Mouse (Mus musculus) left cerebral cortex, postnatal 4 days (tissue): ENCODE measurements around the gene Phlpp2. TPM values are rescaled to one million over a fixed set of nuclear protein-coding genes. Genes with fewer than 3 reads are reported as not detected.

Source experiments
- DNase-seq: peaks from one replicate; pipeline ENCODE4 v3.0.0-alpha.2; 2022
- intact Hi-C: fragments of 180-260 bp; cut with DNase I; formaldehyde crosslinking; loops from one replicate; pipeline ENCODE4 v1.15.1; 2025
- total RNA-seq, 2 experiments: library from RNA; stranded (reverse); gene quantifications; 2 replicates each; pipeline ENCODE4 v1.2.3; 2021

Gene Phlpp2
- total RNA-seq, 2 experiments from 2014 or later: 28.2 to 31.7 TPM

DNA sequence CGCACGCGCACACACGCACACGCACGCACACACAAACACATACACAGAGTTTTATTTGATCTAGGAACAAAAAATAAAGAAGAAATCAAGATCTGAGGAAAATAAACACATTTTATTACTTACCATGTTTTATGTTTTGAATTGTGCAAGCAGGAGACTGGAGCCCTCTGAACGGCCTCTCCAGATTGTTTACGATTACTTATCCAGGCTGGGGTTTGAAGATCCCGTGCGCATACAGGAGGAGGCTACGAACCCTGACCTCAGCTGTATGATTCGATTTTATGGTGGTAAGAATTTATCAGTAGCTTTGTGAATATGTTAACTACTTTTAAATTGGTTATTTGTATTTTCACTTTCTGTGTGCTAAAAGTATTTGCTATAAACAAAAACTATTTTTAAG is 27.0 kb downstream of the Phlpp2 start:
- DNase-seq: no peak
- intact Hi-C loops: no loop called here

DNA sequence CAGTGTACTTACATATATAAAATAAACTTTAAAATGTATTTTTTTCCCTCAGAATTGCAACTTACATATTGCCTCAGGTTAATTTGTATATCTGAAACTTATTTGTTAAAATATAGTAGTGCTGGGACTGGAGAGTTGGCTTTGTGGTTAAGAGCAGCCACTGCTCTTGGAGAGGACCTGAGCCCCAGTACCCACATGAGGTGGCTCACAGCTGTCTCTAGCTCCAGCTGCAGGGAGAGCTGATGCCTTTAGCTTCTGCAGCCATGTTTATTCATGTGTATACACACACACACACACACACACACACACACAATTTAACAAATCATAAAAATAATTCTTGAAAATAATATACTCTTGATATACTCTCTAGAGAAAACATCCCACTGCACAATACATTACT is 34.0 kb downstream of the Phlpp2 start:
- intact Hi-C loops: no loop called here
- DNase-seq: no peak

DNA sequence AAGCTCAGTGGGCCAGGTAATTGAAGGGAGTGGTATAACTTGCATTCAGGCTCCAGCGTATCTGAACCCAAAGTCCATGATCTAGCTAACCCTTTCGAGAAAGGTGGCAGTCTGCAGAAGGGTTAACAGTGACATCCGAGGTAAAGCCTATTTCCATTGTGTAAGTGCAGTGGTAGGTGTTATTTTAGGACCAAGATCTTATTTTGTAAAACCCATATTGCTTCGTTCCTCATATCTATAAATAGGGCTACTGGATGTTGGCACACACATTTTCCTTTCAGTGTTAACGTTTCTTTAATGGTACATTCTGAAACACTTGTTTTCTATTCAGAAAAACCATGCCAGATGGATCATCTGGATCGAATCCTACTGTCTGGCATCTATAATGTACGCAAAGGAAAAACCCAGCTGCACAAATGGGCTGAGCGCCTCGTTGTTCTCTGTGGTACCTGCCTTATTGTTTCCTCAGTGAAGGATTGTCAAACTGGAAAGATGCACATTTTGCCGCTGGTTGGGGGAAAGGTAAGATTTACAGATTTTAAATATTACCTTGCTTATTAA is 35.6 kb downstream of the Phlpp2 start:
- intact Hi-C loops: no loop called here

DNA sequence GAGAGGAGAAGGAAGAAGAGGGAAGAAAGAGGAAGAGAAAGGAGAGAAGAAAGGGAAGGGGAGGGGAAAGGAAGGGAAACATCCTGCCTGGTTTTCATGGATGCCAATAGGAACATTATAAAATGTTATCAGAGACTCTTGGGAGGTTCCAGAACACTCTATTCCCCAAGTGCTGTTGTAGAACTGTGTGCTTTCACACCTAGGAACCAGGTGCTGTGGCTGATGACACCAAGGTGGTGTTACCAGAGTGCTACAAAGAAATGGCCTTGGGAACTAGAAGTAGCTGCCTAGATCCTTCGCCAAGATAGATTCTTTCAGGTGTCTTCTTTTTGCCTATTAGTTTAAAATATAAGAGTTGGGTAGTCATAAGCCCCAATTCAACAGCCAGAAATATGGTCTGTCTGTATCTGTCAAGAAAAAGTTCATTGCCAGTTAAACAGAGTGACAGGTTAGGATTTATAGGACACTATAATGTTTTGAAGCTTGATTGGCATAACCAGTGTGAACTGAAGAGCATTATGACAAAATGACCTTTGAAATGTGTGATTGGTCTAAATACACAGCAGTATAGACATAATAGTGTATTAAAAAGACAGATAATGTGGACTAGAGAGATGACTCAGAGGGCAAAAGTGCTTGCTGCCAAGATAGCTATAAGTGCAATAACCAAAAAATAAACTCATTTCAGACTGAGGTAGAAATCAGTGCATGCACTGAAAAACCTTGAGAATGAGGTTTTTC is 36.8 kb downstream of the Phlpp2 start:
- intact Hi-C loops: no loop called here
- DNase-seq: no peak

More for the DNA sequence above, 35.6 kb downstream of the Phlpp2 start:
- no peak for DNase-seq

DNA sequence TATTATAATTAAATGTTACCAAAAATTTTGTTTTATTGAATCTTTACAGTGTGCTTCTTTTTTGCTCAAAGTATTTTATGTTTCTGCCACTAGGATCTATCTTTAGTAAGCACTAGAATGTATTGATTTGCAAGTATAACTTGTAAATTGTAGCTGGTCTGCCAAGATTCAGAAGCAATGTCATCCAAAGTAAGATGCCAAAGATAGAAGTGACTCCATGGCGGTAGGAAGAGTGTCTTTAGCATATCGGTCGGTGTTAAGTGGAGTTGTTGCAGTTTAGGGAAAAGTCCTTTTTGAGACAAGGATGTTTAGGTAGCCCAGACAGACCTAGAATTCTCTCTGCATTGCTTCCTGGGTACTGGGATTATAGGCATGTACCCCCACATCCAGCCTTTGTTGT is 38.6 kb downstream of the Phlpp2 start:
- intact Hi-C loops: no loop called here
- no peak for DNase-seq

DNA sequence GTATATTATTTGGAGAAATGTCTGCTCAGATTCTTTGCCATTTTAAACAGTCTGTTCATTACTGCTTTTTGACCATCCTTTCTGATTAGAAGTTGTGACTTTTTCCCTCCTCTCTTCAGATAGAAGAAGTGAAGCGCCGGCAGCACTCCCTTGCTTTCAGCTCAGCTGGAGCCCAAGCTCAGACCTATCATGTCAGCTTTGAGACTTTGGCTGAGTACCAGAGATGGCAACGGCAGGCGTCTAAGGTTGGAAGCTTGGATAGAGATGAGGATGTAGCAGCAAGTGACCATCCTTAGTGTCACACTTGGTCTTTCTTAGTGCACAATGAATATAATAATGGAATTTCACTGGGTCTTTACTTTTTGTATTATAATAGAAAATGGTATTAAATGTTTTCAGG is 39.0 kb downstream of the Phlpp2 start:
- intact Hi-C loops: no loop called here
- no peak for DNase-seq

DNA sequence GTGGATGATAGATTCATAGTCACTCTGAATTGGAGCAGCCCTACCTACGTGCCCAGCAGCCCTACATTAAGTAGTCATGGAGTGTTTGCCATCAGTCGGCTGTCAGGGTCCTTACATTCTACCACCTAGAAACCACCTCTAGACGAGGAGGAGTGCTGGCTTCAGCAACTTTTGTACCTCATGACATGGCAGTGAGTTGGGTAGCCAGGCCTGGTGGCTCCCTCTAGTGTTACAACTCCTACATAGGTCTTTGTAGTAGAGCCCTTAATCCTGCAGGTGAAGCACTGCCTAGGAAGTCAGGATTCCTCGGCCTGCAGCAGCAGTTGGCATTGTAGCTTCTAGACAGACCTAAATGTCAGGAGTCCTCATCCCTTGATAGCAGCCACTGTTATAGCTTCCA is 48.9 kb downstream of the Phlpp2 start:
- intact Hi-C loops: no loop called here
- DNase-seq: peak; percentile 29

DNA sequence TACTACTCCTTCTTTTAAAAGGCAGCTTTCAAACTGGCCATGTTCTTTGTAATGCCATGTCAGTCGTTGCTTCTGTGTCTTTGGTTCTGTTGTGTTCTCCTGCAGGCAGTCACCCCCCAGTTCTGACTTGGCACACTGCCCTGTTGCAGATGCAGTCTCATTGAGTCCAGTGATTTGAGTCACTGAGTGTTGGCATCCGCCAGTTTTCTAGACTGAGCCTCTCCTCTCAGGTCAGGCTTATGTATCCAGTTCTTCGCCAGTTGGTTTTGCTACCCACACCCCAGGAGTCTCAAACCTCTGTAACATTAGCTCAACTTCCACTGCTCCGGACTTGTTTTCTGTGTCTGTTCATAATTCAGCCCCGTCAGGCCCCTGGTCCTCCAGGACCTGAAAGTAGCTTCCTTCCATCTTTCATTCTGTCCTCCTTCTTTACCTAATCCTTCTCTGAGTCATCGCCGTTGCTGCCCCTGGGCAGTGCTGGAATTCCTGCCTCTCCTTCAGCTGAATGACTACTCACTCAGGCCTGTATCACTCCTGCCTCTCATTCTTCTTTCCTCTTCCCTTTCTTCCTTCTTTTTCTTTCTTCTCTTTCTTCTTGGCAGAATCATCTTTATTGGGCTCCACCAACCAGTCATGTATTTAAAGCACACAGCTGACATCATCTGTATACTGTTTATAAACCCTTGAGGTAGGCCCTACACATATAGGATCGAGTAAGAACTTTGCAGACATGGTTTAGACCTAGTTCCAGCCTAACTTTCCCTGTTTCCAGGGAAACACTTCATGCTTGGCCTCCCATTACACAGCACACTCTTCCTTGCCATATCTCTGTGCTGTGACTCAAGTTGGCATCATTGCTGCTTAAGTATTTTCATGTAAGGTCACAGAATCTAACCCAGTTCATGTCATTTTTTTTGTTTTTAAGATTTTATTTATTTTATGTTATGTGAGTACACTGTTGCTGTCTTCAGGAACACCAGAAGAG is 52.4 kb downstream of the Phlpp2 start:
- intact Hi-C loops: loop anchor here (5.0 kb wide), 1 partner anchor 68 kb away; no protein-coding TSS in a partner anchor
- peak; percentile 67 for DNase-seq

DNA sequence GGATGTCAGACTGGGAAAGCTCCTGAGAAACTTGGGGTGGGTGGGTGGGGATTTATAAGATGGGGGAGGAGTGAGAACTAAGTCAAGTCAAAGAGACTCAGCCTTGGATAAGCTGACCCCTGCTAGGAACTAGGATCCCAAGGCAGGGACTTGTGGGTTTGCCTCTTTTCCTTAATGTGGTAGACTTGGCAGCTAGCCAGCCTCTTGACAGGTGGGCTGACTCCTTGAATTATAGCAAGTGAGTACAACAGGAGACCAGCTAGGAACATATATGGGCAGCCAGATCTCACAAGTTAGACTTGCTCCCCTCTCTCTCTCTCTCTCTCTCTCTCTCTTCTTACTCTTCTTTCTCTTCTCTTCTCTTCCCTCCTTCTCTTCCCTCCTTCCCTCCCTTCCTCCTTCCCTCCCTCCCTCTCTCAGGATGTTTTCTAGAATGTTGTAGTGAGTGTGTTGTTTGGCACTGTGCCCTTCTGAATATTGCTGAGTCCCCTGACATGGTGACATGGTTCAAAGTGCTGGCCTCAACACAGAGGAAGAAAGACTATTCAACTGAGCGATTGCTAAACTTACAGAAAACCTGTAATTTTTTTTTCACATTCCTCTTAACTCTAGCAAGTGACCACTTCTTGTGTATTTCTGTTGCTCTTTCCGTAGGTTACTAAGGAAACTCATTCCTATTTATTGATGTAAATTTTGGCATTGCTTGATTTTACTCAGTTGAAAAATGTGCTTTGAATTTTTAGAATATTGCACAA is 73.4 kb downstream of the Phlpp2 start:
- peak; percentile 54 for DNase-seq
- intact Hi-C loops: no loop called here

DNA sequence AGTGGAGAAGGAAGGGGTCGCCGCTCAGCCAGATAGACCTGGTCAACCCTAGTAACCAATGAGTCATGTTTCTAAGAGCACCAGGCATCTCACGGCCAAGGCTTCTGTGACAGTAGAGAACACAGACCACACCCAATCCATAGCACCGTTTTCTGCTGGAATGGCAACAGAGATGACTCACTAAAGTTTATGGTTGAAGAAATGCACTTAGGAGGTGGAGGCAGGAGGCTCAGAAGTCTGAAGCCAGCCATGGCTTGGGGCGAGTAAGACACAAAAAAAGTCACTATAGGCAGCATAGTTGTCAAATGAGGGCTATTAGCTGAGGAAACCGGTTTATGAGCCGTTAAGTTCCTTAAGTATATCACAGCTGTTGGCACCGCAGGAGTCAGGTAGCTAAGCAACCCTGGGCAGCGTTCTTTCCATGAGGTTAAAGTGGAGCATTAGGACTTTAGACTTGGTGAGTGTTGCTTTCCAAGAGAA is 76.9 kb downstream of the Phlpp2 start:
- no peak for DNase-seq
- intact Hi-C loops: no loop called here

DNA sequence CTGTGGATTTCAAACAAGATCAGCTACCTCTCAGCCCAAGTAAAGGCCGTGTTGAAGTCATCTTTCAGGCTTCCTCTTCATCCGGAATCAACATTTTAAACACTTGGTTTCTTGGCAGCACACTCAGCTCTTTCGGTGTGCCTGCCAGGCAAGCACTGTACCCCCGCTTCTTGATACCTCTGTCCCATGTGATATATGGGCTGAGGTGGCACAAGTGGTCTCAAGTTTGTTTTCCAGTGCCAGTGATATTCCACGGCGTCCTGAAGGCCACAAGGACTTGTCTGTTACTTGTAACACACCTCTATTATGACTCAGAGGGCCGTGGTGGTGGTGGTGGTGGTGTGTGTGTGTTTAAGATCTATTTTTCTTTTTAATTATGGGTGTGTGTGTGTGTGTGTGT is 77.4 kb downstream of the Phlpp2 start:
- no peak for DNase-seq
- intact Hi-C loops: no loop called here

DNA sequence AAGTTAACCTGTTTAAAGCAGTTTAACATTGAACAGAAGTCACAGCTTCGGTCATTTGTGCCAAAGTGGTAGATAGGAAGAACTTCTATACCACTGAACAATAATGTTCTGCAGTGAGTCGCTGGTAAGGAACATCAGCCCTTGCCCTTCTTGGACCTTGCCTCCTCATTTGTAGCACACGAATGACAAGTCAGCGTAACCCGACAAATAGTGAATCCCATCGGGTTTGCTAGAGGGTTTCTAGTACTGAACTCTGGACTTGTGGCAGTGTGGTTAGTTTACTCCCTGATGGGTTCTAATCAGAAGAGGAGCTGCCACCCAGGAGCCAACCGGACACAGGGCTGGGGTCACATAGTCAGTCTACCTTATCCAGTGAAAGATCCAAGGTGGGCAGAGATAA is 77.9 kb downstream of the Phlpp2 start:
- intact Hi-C loops: no loop called here
- no peak for DNase-seq

DNA sequence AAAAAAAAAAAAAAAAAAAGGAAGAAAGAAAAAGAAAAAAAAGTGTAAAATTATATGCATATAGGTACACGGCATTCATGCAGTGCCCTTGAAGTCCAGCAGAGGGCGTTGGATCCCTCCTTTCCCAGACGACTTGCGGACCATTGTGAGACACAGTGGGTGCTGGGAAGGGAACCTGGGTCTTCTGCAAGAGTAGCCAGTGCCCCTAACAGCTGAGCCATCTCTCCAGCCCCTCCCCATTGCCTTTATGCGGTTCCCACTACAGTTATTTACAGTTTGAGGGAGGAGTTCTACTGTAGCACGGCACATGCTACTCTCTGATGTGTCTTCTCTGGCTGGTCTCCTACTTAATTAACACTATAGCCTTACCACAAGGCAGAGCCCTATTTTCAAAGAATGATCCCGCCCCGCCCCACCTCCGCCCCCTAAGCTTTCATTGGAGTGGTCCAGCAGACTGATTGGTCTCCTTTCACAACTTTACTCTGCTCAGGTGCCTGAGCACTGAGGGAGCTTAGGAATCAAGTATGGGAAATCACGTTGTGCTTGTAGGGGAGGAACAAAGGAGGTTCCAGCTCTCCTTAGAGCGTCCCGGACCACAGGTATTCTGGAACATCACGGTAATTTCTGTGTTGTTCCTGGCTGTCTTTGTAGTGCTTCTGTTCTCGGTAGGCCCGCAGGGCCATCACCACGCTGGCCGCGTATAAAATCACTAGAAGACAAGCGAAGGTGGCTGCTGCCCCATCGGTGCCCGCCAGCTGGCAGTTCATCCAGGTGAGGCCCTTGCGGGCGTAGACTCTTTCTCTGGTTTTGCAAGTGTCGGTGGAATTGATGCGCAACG is 79.3 kb downstream of the Phlpp2 start:
- peak; percentile 53 for DNase-seq
- intact Hi-C loops: no loop called here

DNA sequence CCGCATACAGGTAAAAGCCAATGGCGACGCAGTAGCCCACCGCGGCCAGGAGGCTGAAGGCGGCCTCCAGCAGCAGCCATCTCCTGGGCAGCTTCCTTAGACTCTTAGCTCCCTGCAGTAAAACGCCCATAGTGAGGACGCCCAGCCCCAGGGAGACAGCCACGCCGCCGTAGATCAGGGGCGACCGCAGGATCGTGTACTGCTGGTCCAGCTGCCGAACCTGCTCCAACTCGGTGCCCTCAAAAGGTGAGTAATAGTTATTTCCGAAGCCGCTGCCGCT is 79.9 kb downstream of the Phlpp2 start:
- DNase-seq: no peak
- intact Hi-C loops: no loop called here

DNA sequence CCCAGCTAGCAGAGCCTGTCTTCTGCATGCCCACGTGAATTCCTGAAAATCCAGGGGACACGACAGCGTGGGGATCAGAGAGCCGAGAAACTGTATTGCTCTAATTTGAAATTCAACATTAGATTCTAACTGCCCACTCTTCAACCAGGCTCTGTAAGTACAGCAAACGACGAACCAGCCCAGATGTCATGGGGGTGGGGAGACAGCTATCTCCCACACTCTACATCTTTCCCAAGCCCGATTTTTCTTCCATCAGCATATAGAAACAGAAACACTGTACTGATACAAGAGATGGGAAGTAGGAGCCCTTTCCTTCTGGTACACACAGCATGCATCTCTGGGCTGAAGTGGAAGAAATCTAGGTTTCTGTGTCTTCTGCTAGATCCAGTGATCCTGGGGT is 83.8 kb downstream of the Phlpp2 start:
- intact Hi-C loops: no loop called here
- no peak for DNase-seq

DNA sequence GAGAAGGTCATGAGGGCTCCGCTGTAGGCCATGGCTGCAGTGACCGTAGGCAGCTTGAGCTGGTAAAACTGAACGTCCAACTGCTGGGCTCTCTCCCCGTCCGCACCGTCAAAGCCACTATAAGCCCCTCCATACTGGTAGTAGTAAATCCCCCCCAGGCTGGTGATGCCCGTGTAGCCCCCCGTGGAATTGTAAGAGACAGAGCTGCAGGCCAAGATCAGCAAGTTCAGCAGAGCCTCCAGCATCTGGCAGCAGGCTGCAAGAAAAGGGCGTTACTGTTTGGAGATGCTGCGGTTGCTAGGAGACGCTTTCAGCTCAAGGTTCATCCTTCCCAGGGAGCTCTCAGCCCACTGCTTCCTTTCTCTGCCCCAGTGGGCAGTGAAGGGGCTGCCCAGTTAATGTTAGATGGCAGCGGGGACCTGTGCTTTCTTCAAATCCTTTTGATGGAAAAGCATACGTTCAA is 86.2 kb downstream of the Phlpp2 start:
- peak; percentile 36 for DNase-seq
- intact Hi-C loops: no loop called here

DNA sequence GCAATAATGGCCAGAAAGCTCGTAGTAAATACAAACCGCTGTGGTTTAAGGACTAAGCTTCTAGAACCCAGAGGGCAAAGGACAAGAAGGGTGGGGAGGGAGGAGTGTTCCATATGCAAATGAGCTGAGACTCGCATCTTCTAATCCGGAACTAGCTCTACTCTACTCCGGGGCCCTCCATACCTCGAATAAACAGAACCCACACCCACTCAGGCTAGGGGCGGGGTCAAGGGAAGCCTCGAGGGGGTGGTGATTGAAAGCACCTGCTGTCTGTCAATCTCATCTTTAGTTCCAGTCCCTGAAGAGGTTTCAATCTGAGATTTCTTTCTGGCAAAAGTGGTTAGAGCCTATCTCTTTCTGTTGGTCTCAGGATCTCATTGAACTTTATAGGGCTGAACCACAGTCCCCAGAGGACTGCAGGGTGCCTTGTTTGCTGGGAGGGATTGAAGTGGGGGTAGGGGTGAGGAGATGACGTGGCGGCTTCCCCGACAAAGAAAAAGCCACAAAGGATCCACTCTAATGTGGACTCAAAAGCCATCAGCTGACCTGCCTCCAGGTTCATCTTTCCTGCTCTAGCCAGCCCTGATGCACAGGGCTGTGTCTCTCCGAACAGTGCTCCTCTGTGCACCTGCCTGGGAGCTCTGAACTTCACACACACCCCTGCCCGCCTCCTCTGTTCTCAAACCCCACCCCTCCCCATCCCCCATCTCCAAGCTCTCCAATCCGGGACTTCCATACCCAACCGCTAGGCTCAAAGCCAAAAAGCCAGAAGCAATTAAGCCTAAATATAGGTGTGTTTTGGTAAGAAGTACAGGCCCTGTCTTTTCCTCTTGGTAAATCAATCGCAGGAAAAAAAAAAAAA is 89.1 kb downstream of the Phlpp2 start:
- DNase-seq: no peak
- intact Hi-C loops: no loop called here

DNA sequence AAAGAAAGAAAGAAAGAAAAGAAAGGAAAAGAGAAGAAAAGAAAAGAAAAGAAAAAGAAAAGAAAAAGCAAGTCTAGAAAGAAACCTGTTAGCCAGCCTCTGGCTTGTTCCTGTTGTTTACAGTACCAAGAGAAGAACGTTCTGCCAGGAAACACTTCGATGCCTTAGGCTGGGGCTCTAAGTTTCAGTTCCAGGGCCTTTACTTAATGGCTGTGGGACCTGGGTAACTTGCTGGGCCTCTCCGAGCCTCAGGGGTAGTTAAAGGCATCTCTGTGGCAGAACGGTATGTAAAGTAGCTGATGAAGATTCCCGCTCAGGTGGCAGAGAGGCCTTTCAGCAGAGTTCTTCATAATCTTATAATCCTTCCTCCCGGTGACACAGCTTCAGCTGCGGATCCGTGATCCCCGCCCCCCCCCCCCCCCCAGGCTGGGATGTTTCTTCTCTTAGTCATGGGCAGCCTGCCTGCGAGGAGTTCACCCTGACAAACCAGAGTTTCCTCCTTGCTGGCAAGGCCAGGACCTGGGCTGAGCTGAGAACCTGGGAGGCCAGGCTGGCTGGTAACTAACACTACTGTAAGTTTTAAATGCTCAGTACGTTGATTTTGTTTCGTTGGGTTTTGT is 89.8 kb downstream of the Phlpp2 start:
- DNase-seq: no peak
- intact Hi-C loops: no loop called here

DNA sequence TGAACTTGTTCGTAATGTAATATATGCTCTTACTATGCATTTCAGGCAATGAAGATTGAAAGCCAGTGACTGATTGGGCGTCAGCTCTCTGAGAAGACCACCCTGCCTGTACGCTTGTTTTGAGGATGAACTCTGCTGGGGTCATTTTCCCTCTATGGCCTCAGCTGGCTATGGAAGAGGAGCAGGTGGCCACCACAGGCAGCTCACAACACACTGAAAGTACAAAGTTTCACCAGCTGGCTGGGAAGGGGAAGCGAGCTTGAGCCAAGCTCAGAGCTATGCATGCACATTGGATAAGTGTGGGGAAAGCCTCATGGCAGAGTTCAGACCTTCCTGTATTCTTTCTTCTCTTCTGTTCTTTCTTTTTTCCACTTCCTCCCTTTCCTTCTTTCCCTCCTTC is 90.8 kb downstream of the Phlpp2 start:
- intact Hi-C loops: no loop called here
- peak; percentile 24 for DNase-seq
